Mouse (Mus musculus) myocyte (in vitro differentiated cells): ENCODE measurements around the gene Crip1.

ENCODE experiments used
- CEBPB ChIP-seq: IDR thresholded peaks from 2 replicates; pipeline ENCODE4 v1.6.1; 2011; ENCODE audit warnings: mild to moderate bottlenecking, moderate library complexity; ENCODE audit not compliant: poor library complexity, insufficient read depth, severe bottlenecking
- MAX ChIP-seq: IDR thresholded peaks from one replicate; pipeline ENCODE4 v1.6.1; 2011; ENCODE audit warnings: low read depth, mild to moderate bottlenecking, control low read depth
- MYOD1 ChIP-seq, 3 experiments: IDR thresholded peaks; one replicate each; pipeline ENCODE4 v1.6.1; 2011; ENCODE audit warnings: control low read depth in 2 of 3, low read depth in 2 of 3, mild to moderate bottlenecking in 2 of 3, moderate library complexity in 1 of 3; ENCODE audit not compliant: insufficient read length in 2 of 3, control insufficient read depth in 1 of 3
- MYOG ChIP-seq, 3 experiments: IDR thresholded peaks; one replicate each; pipeline ENCODE4 v1.6.1; 2011; ENCODE audit warnings: control low read depth in 2 of 3, low read depth in 2 of 3, mild to moderate bottlenecking in 2 of 3; ENCODE audit not compliant: insufficient read length in 2 of 3, control insufficient read depth in 1 of 3, insufficient read depth in 1 of 3
- POLR2A ChIP-seq: IDR thresholded peaks from one replicate; pipeline ENCODE4 v1.6.1; 2011; ENCODE audit warnings: low read depth, mild to moderate bottlenecking, control low read depth, moderate library complexity; ENCODE audit not compliant: insufficient read length
- POLR2AphosphoS2 ChIP-seq: IDR thresholded peaks from one replicate; pipeline ENCODE4 v1.6.1; 2011; ENCODE audit warnings: low read depth, control low read depth; ENCODE audit not compliant: insufficient read length
- REST ChIP-seq: IDR thresholded peaks from one replicate; pipeline ENCODE4 v1.6.1; 2011; ENCODE audit warnings: mild to moderate bottlenecking, control low read depth, moderate library complexity; ENCODE audit not compliant: insufficient read depth, insufficient read length
- TCF3 ChIP-seq: IDR thresholded peaks from one replicate; pipeline ENCODE4 v1.6.1; 2011; ENCODE audit warnings: low read depth, control low read depth; ENCODE audit not compliant: insufficient read length
- USF1 ChIP-seq: IDR thresholded peaks from one replicate; pipeline ENCODE4 v1.6.1; 2011; ENCODE audit warnings: low read depth, mild to moderate bottlenecking, control low read depth, moderate library complexity

DNA sequence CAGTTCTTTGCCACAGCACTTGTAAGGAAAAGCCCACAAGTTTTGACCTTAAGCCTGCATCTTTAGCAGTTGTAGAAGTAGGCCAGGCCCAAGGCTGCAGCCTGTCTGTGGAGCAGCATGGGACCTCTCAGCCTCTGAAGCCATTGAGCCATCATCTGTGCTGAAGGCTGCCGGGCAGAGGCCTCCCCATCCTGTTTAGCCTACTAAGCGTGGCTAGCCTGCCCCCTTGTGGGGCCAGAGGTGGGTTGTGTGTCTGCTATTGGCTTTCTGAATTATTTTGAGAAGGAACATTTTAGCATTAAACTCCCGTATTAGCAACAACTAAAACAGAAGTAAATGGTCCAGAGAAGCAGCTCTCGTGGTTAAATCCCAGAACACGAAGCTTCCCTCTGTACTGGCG lies 43.7 kb upstream of the Crip1 start:
- TF ChIP-seq REST (no peak), TCF3 (no peak), CEBPB (no peak), USF1 (no peak), MYOD1 (IDR thresholded peaks at IDR 0.05; ENCODE audit: control insufficient read depth in 1 of 3, insufficient read length in 2 of 3, low read depth in 2 of 3) (no peak), POLR2A (no peak), MYOG (IDR thresholded peaks at IDR 0.05; ENCODE audit: control insufficient read depth in 1 of 3, insufficient read depth in 1 of 3, insufficient read length in 2 of 3, low read depth in 2 of 3) (no peak), MAX (no peak), POLR2AphosphoS2 (no peak)
